Mouse (Mus musculus): ENCODE measurements around the gene Yipf2. TPM values are rescaled to one million over a fixed set of nuclear protein-coding genes. Genes with fewer than 3 reads are reported as not detected.

The Yipf2 gene
- 1 to 10 TPM; 6.8 to 7.9 TPM for total RNA-seq (2021)

DNA sequence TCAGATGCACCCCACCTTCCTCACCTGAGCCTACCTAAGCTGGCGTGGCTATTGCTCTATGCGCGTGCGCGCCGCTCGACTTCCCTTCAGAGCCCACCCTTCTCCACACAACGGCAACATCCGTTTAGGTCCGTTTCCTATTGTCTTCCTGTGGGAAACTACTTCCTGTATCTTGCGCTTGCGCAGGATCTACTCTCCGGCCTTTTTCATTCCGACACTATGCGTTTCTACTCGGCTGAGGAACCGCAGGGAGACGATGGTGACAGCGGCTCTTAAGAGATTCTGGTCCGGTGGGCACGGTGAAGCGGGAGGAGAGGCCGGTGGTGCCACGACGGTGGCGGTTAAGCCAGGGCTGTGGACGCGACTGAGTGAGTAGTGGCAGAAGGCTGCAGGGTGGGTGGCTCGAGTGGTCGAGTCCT is at the start of gene Yipf2, which contains the start of gene Timm29:
TSS of gene Yipf2 (minus strand) at position 126 of the 419 bp plus-strand sequence.
TSS of gene Timm29 (plus strand) at position 20 of the 419 bp plus-strand sequence.
- intact Hi-C loops (cut with DNase I) = loop anchor here (2.0 kb wide), 1 partner anchor 46 kb away; the partner anchor contains the start of gene Carm1
- DNase-seq = peak; percentile 96 to 97

DNA sequence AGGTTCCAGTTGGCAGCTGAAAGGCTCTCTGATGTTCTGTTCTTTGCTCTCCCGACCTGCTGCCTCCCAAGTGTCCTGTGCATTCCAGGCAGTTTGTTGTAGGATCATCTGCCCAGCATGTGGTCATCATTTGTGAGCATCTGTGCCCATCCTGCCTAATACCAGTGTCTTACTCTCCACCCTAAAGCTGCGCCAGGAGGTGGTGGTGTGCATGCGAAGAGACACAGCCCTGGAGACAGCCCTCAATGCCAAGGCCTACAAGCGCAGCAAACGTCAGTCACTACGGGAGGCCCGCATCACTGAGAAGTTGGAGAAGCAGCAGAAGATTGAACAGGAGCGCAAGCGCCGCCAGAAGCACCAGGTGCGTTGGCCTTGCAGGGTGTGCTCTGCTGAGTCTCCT is 46.4 kb upstream of the Yipf2 start:
- intact Hi-C loops (cut with DNase I) = no loop called here
- DNase-seq = no peak

DNA sequence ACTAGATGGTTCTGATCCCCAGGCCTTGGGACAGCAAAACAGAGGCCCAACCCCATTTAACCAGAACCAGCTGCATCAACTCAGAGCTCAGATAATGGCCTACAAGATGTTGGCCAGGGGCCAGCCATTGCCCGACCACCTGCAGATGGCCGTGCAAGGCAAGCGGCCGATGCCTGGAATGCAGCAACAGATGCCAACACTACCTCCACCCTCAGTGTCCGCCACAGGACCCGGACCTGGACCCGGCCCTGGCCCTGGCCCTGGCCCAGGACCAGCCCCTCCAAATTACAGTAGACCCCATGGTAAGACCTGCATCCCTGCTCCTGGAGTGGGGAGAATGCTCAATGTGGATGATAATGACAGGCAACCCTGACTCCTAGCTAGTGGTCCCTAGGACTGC is 43.0 kb upstream of the Yipf2 start:
- intact Hi-C loops (cut with DNase I) = no loop called here
- DNase-seq = no peak

DNA sequence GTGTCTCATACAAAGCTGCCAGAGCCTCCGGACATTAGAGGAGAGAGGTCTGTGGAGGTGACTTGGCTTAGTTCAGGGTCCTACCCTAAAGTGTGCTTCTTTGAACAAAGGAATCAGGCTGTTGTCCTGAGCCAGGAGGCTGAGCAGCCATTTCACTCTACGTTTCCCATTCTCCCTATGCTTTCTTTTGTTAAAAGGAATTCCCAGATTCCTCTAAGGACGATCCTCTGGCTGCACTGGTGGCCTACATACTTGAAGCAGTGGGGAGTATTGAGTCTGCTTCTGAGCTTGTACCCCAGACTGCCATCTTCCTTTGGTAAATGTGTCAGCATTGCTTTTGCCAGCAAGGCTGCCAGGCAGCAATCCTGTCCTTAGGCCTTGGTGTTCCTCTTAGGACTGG is 40.5 kb upstream of the Yipf2 start:
- intact Hi-C loops (cut with DNase I) = no loop called here
- no peak for DNase-seq

DNA sequence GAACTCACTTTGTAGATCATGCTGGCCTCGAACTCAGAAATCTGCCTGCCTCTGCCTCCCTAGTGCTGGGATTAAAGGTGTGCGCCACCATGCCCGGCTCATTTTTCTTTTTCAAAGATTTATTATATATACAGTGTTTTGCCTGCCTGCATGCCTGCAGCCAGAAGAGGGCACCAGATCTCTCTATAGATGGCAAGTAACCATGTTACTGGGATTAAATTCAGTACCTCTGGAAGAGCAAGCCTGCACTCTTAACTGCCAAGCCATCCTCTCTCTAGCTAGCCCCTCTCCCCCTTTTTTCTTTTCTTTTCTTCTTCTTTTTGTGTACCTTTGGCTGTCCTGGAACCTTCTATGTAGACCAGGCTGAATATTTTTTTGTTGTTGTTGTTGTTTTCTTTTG is 38.0 kb upstream of the Yipf2 start:
- DNase-seq = peak; percentile 62 to 68
- intact Hi-C loops (cut with DNase I) = no loop called here

DNA sequence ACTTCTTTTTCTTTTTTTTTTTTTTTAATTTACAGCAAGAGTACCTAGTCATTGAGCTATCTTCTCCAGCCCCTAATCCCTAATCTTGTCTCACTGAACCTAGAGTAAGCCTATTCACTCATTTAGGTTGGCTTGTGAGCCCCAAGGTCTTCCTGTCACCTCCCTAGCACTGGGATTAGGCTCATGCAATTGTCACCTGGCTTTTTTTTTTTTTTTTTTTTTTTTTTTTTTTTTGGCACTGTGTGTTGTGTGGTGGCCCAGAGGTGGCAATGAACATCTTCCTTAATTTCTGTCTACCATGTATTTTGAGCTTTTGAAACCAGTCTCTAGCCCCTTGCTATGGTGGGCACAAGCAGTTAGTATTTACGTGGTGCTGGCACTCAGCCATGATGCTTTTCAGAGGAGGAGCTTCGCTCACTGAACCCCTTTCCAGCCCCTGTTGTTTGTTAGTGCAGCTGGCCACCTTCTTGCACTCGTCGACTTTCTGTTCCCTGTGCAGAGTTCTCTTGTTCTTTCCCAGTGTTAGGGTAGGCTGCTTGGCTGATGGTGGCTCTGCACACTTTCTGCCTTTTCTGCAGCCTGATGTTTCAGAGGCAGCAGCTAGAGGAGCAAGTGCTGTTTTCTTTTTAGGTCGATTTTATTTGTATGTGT is 34.6 kb upstream of the Yipf2 start:
- DNase-seq = no peak
- intact Hi-C loops (cut with DNase I) = loop anchor here (2.0 kb wide), 1 partner anchor 24 kb away; no protein-coding TSS in a partner anchor

DNA sequence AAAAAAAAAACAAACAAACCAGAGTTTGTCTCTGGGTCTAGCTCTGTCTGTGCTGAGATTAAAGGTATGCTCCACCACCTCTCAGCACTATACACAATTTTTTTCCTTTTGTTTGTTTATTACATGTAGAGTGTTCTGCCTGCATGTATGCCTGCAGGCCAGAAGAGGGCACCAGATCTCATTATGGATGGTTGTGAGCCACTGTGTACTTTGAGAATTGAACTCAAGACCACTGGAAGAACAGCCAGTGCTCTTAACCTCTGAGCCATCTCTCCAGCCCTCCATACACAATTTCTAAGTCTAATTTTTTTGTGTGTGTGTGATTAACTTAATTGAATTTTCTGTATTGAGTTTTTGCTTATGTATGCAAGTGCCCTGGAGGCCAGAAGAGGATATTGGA is 33.9 kb upstream of the Yipf2 start:
- no peak for DNase-seq
- intact Hi-C loops (cut with DNase I) = loop anchor here (2.0 kb wide), 1 partner anchor 24 kb away; no protein-coding TSS in a partner anchor

DNA sequence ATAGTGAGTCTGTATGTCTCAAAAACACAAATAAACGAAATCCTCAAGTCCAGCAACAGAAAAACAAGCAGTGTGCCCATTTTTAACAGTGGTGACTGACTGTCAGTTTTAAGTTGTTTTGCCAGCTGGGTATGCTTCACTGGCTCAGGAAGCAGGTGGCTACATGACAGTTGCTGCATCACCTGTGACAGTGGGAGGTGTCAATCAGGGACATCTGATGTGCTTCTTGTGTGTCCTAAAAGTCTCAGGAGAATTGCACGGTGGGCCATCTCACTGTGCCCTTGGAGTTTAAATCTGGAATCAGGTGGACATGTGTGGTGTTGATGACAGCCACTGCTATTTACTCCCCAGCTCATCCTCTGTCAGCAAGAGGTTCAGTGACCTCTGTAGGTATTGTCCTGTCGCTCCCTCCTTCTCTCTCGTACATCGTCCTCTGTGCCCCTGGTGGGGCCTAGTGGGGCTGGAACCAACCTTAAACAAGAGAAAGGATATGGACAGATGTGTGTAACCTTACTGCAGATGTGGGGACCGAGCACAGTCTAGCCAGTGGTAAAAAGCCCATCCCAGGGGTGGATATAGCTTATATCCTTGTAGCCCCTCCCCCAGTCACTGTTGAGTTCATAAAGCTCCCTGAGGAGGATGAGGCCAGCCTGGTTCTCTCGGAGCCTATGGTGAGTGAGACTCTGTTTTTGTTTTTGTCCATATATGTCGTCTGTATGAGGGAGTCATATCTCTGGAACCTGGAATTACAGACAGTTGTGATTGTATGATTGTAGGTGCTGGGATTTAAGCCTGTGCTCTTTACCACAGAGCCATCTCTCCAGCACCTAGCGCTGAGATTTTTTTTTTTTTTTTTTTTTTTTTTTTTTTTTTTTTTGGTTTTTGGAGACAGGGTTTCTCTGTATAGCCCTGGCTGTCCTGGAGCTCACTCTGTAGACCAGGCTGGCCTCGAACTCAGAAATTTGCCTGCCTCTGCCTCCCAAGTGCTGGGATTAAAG is 33.0 kb upstream of the Yipf2 start:
- intact Hi-C loops (cut with DNase I) = loop anchor here (2.0 kb wide), 1 partner anchor 23 kb away; no protein-coding TSS in a partner anchor
- no peak for DNase-seq

DNA sequence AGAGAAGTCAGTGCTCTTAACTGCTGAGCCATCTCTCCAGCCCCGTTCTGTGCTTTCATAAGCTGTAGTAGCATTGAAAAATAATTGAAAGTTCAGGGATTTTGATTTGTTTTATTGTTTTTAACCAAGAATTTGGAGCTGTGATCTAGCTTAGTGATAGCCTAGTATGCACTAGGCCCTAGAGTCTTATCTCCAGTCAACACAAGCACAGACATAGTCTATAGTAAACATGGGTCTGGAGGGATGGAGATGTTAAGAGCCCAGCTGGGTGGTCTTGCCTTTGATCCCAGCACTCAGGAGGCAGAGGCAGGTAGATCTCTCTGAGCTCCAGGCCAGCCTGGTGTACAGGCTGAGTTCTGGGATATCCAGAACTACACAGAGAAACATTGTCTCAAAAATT is 30.0 kb upstream of the Yipf2 start:
- no peak for DNase-seq
- intact Hi-C loops (cut with DNase I) = no loop called here

DNA sequence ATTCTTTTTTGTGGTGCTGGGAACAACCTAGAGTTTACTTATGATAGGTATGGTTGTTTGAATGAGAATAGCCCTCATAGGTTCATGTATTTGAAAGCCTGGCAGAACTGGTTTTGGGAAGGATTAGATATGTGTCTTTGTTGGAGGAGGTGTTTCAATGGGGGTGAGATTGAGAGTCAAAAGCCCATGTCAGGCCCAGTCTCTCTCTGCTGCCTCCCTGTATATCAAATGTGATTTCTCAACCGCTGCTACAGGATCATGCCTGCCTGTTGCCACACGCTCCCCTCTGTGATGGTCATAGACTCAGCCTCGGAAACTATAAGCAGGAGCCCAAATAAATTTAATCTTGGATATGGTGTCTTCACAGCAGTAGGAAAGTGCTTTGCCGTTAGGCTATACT is 27.6 kb upstream of the Yipf2 start:
- no peak for DNase-seq
- intact Hi-C loops (cut with DNase I) = no loop called here

DNA sequence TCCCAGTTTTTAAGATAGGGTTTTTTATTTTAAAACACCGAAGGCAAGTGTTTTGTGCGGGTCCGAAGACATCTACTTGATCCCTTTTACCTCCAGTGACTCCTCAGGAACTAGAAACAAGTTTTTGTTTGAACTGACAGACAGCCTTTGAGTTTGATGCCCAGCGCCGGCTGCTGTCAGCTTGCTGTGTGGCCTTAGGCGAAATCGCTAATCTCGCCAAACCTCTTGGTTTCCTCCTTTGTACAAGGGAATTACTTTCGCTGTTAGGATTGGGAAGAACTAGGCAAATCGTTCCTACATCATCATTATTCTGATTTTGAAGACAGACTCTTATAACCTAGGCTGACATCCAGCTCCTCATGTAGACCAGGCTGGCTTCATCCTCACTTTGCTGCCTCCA is 24.4 kb upstream of the Yipf2 start:
- intact Hi-C loops (cut with DNase I) = loop anchor here (5.0 kb wide), 1 partner anchor 180 kb away; the partner anchor contains the start of gene Kank2
- peak; percentile 37 to 41 for DNase-seq

DNA sequence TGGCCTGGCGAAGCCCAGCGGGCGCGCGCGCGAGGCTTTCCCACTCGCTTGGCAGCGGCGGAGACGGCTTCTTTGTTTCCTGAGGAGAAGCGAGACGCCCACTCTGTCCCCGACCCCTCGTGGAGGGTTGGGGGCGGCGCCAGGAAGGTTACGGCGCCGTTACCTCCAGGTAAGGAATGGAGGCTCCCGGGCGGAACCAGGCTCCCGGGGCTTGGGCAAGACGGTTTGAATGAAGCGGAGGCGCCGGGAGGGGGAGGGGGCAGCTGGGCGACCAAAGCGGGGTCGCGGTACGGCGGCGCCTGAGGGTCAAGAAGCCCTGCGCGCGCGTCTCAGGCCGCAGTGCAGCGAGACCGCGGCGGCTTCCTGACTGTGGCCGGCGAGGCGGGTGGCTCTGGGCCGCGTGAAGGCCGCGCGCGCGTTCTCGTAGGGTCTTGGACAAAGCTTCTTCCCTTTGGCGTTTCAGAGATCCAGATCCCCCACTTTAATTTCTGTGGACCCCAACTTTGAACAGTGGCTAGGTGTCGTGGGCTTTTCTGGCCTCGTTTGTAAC is 23.7 kb upstream of the Yipf2 start:
- DNase-seq = peak; percentile 93 to 95
- intact Hi-C loops (cut with DNase I) = loop anchor here (5.0 kb wide), 1 partner anchor 181 kb away; the partner anchor contains the start of gene Kank2

DNA sequence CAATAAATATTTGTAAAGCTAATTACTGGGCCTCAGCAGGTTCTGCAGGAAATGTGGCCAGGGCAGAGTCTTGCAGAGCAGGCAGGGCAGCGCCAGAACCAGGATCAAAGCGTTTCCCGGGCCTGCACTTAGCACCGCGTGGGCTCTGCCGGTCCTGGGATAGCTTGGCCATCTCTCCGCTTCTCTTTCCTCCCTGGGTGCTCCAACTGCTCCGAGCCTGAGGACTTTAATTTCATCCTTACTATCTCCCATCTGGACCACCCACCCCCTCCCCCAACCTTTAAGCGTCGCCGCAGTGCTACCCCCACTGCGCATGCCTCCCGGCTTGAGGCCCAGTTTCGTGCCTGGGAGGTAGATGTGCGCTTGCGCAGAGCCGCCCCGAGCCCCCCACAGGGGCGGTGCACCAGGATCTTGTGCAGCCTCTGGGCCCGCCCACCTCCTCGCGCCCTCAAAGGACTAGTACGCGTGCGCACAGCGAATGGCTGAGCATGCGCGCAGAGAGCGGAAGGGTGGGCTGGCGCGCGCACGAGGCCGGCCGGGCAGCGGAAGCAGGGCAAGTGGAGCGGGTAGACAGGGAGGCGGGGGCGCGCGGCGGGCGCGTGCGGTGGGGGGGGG is 23.1 kb upstream of the Yipf2 start, which contains the start of gene Smarca4:
TSS of gene Smarca4 (plus strand) at position 553 of the 615 bp plus-strand sequence.
- intact Hi-C loops (cut with DNase I) = loop anchor here (5.0 kb wide), 1 partner anchor 182 kb away; the partner anchor contains the start of gene Kank2
- DNase-seq = peak; percentile 100

DNA sequence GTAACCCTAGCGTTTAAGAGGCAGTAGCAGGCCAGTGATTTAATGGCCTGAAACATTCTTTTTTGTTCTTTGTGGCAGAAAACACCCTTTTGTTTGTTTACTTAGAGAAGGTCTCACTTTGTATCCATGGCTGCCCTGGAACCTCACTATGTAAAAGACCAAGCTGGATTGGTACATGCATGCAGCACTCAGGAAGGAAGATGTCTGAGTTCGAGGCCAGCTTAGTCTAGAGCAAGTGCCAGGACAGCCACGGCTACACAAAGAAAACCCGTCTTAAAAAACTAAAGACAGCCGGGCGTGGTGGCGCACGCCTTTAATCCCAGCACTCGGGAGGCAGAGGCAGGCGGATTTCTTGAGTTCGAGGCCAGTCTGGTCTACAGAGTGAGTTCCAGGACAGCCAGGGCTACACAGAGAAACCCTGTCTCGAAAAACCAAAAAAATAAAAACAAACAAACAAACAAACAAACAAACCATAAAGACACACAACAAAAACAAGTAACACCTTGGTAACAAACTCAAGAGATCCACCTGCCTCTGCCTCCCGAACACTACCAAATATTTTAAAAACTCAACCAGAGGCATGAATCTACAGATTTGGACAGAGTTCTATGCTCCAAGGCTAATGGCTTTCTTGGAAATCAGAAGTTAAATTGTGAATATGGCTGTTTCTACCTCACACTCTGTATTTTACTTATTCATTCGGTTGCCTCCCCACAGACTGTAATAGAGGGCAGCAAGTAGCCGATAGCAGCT is 22.4 kb upstream of the Yipf2 start:
- no peak for DNase-seq
- intact Hi-C loops (cut with DNase I) = loop anchor here (5.0 kb wide), 1 partner anchor 182 kb away; the partner anchor contains the start of gene Kank2

DNA sequence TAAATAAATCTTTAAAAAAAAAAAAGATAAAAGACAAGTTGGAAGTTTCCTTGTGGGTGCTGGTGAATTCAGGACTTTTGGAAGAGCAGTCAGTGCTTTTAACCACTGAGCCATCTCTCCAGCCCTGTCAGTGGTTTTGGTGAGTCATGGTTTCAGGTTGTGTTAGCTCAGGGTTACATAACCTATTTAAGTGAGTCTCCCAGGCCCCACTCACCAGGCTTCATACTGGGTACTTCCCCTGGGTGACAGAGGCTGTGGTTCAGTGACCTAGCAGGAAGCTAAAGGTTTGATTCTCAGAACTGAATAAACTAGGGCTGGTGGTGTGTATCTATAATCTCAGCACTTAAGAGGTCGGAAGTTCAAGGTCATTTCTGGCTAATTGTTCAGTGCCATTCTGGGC is 17.2 kb upstream of the Yipf2 start:
- DNase-seq = no peak
- intact Hi-C loops (cut with DNase I) = no loop called here

DNA sequence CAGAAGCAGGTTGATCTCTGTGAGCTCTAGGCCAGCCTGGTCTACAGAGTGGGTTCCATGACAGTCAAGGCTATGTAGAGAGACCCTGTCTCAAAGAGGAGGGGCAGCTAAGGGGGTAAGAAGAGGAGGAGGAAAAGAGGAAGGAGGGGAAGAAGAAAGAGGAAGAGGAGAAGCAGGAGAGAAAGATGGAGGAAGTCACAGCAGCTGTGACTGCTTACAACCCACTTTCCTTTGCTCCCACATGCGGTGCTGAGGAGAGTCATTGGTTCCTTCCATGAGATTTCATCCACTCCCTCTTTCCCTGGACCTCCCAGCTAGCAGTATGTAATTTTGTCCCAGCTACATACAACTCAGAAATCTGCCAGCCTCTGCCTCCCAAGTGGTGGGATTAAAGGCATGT is 14.0 kb upstream of the Yipf2 start:
- intact Hi-C loops (cut with DNase I) = no loop called here
- DNase-seq = no peak

DNA sequence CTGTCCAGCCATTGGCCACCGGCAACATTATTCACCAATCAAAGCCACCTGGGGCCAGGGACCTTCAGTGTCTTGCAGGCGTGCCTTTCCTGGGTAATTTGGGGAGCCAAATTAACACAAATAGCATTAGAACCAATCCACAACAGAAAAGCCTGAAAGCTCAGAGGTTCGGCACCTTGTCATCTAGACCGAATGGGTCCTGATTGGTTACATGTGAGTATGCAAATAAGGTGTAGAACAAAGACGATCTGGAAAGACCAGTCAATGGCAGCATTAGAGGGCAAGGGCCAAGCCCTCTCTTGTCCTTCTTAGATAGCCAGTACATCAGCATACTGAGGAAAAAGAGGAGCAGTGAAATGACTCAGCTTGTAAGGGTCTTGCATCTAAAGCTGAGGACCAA is 13.2 kb upstream of the Yipf2 start:
- DNase-seq = no peak
- intact Hi-C loops (cut with DNase I) = no loop called here

DNA sequence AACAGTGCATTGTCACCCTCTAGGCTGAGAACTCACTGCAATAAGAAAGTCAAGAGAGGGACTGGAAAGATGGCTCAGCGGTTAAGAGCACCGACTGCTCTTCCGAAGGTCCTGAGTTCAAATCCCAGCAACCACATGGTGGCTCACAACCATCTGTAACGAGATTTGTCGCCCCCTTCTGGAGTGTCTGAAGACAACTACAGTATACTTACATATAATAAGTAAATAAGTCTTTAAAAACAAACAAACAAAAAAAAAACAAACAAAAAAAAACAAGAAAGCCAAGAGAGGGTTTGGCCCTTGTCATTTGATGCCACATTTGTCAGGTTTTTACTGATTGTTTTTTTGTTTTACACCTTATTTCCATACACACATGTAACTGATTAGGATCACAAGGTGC is 11.5 kb upstream of the Yipf2 start:
- intact Hi-C loops (cut with DNase I) = no loop called here
- no peak for DNase-seq

DNA sequence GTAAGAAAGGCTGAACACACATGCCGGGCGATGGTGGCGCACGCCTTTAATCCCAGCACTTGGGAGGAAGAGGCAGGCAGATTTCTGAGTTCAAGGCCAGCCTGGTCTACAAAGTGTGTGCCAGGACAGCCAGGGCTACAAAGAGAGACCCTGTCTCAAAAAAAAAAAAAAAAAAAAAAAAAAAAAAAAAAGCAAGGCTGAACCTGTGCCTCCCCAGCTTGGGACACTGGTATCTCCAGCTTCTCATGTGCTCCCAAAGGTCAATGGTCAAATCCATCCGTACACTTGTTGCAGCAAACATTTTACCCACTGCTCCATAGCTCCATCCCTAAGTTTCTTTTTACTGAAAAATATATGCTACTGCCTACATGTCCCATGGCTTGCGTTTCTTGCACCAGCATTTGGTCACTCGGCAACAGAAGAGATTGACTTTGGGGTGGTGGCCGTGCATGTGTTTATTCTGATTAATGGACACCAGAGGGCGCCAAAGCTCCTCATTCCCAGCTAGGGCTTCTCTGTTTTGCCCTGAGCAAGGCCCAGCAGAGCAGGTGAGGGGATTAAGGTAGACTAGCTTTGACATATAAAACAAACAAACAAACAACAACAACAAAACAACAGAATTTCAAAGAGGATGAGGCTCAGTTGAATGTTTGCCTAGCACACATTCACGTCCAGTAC is 9.2 kb upstream of the Yipf2 start:
- intact Hi-C loops (cut with DNase I) = loop anchor here (1.0 to 2.0 kb wide), 2 partner anchors 25 to 269 kb away; no protein-coding TSS in a partner anchor
- peak; percentile 78 to 82 for DNase-seq

All from heart, postnatal 10 days (tissue).